ENCODE assay signal across 10 mouse cellular contexts in the genomic region with DNA sequence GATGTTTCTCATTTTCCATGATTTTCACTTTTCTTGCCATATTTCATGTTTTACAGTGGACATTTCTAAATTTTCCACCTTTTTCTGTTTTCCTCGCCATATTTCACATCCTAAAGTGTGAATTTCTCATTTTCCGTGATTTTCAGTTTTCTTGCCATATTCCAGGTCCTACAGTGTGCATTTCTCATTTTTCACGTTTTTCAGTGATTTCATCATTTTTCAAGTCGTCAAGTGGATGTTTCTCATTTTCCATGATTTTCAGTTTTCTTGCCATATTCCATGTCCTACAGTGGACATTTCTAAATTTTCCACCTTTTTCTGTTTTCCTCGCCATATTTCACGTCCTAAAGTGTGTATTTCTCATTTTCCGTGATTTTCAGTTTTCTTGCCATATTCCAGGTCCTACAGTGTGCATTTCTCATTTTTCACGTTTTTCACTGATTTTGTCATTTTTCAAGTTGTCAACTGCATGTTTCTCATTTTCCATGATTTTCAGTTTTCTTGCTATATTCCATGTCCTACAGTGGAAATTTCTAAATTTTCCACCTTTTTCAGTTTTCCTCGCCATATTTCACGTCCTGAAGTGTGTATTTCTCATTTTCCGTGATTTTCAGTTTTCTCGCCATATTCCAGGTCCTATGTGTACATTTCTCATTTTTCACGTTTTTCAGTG. TPM values are rescaled to one million over a fixed set of nuclear protein-coding genes. Genes with fewer than 3 reads are reported as not detected.
A peak's percentile ranks its signal among the peaks of the same experiment; 100 is the strongest.
DNase-seq lines count a peak whose midpoint lies in the region.
"Not testable (repeated sequence)": the region's sequence is repeated elsewhere in the genome, so short reads cannot be mapped to it uniquely, and the experiment has no call there.
"Had no signal": no experiment of that assay in that cellular context is flagged by ENCODE, and none has a peak within 500 bp of the region (broad histone marks: within the 10 kb centered on the region; RNA-seq: fewer than 3 reads in every experiment).

A gene (plus strand): TSS at position 236 of the 673 bp plus-strand sequence.

- DNase-seq in B cell, adult 2 months: peak; percentile 70 to 73
- DNase-seq in cerebellum, adult 9-10 months: peak; percentile 40
- peak; percentile 17 for DNase-seq in gastrocnemius, adult 18-20 months (ENCODE audit: low spot score)
- DNase-seq in heart, postnatal 25 days (ENCODE audit: low spot score): peak; percentile 27
- peak; percentile 10 to 67 for DNase-seq in layer of hippocampus, adult 18-20 months (ENCODE audit: low spot score in 2 of 2)
- DNase-seq in left cerebral cortex, postnatal 14 days (ENCODE audit: low spot score in 2 of 2): peak; percentile 8 to 34
- peak; percentile 55 to 59 for DNase-seq in natural killer cell, adult 2 months (ENCODE audit: low spot score in 2 of 2)
- DNase-seq in testis, postnatal 10 days (ENCODE audit: low spot score): peak; percentile 54

- intact Hi-C loops in heart, postnatal 25 days (cut with DNase I); left cerebral cortex, postnatal 14 days (cut with DNase I): not testable (repeated sequence)

RNA-seq across cellular contexts. Expression of the gene that starts here (rescaled TPM):
- total RNA-seq in gastrocnemius, adult 18-20 months (2021): not detected
- not detected for total RNA-seq in heart, postnatal 25 days (2021)
- under 1 TPM in 1 of 2 experiments, not detected in 1; 0.87 TPM for total RNA-seq in layer of hippocampus, adult 18-20 months (2021)
- under 1 TPM in 1 of 2 experiments, not detected in 1; 0.72 TPM for total RNA-seq in left cerebral cortex, postnatal 14 days (2021)
- total RNA-seq: gastrocnemius, adult 2 months; midbrain, postnatal 0 days had no signal

Comparison
In these comparisons a context has a peak if more than half of its experiments do, and no peak if none do; other contexts are left out.
1. Peak in every context shown above with its lines: DNase-seq.
2. Peak in DNase-seq in gastrocnemius, adult 18-20 months; RNA of the gene not detected or under 1 TPM.
3. Peak in DNase-seq in heart, postnatal 25 days; RNA of the gene not detected or under 1 TPM.
4. Peak in DNase-seq in layer of hippocampus, adult 18-20 months; RNA of the gene not detected or under 1 TPM.
5. Peak in DNase-seq in left cerebral cortex, postnatal 14 days; RNA of the gene not detected or under 1 TPM.
6. DNase-seq: peak in every context shown above with its lines; median percentile 72 in B cell, adult 2 months; 57 in natural killer cell, adult 2 months; 54 in testis, postnatal 10 days; 40 in cerebellum, adult 9-10 months; 38 in layer of hippocampus, adult 18-20 months; 27 in heart, postnatal 25 days; 21 in left cerebral cortex, postnatal 14 days; 17 in gastrocnemius, adult 18-20 months.